Mouse (Mus musculus) thymus, postnatal 10 days (tissue): ENCODE measurements around the gene Ppp4c.

Source experiments
- DNase-seq, 2 experiments: peaks; one replicate each; pipeline ENCODE4 v3.0.0; 2021; ENCODE audit warnings: low spot score in 2 of 2

Gene Ppp4c

DNA sequence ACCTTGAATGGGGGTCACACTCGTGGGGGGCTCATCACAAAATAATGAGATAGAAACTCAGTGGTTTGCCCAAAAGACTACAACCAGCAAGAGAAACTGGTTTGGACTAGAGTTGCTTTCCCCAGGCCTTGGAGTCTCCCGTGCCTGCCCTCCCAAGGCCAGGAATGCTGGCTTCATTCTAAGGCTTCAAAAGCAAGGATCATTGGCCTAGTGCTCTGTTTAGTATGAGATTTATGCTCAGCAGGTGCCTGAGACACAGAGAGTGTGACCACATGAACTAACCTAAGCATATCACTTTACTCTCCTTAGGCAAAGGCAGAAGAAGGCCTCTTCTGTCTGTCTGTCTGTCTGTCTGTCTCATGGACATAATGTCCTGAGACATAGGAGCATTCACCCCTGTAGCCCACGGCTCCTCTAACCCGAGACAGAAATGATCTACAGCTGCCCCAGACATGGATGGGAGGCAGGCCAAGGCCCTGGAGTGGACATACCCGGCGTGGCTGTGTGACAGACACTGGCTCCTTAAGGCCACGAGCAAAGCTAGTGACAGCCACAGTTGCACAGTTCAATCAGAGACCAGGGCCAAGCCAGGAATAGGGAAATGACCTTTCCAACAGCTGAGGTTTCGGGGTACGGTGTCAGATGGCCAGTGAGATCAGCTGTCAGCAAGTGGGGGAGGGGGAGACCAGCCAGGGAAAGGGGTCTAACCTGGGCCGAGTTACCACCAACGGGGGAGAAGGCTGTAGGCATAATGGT lies 10.0 kb upstream of the Ppp4c start:
- DNase-seq = no peak

- no peak for DNase-seq
Measured at GRCm38 (mm10) chr7:126801057-126801422, 8.7 kb upstream of the Ppp4c start.

DNA sequence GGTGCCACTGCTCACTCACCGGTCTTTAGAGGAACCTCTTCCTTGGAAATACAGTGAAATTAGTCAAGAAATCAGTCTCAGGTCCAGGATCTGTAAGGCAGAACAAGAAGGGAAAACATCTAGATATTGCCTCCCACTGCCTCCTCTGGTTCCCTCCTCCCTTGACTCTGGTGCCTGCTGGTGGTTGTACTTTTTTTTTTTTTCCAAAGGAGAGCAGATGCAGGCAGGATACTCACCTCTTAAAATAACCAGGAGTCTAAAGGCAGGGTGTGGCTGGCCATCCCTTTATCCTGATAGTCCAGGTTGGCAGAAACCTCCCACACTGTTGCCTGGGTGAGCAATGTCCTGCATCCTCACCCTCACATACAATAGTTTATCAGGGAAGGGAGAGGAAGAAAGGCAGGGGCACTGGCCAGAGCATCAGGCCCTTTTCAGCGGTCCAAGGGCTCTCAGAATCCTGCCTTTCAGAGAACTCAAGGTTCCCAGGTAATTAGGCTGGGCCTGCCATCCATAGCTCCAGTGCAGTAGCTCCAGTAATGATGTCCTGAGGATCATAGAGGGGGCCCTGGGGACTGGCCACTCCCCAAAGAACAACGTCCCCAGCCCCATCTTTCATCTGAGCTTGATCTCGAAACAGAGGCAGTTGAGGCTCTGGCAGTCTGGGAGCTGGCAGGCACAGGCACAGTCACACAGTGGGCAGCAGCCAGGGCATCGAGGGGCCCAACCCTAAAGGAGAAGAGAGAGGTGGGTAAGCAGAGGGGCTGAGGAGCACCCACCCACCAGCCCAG lies 8.2 kb upstream of the Ppp4c start:
- DNase-seq = no peak

DNA sequence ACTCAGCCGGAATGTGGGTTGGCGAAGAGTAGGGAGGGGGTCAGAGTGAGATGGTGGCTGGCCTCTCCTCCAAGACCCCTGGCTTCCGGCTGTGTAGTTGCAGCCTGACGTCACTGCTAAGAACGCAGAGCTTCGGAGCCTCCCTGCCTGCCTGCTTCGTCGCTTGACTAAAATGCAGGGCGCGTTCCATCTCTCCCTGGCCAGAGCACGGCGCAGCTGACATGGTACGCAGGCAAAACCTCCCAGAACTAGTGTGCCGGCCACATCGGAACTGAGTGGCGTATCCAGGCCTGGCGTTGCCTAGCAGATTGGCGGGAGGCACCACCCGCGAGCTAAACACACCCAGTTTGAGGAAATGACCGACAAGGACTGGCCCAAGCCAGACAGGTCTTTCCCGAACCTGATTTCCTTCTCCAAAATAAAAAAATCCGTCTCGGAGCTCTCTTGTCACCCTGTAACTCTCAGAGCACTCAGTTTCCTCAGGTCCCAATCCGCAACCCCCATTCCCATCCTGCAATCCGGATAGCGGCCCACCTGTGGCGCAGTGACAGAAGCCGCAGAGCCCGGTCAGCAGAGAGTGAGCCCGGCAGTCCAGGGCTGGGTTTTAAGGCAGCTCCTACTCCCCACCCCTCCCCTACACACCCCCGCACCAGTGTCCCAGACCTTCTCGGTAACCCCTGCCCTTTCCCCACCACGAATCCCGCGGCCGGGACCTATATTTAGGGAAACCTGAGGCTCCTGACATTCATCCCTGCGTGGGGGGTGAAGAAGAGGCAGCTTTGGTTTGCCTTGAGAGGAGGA lies 7.4 kb upstream of the Ppp4c start:
- DNase-seq = peak in 1 of 2 experiments; percentile 30

DNA sequence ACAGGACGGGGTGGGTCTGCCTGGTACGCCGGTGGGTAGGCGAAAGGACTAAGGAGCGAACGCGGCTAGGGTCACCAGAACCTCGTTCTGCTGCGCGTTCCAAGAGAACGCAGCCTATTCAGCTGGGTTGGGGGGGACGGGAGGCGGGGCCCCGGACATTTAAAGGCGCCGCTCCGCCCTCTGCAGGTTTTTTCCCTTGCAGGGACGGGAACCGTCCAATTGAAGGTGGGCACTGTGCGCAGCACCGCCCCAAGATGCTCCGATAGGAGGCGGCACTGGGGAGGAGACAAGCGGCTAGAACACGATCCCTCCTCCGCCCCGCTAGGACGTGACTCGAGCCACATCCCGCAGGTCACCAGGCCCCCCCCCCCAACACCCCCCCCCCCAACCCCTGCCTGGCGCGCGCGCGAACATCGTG lies 6.8 kb upstream of the Ppp4c start:
- DNase-seq = peak; percentile 94 to 97

DNA sequence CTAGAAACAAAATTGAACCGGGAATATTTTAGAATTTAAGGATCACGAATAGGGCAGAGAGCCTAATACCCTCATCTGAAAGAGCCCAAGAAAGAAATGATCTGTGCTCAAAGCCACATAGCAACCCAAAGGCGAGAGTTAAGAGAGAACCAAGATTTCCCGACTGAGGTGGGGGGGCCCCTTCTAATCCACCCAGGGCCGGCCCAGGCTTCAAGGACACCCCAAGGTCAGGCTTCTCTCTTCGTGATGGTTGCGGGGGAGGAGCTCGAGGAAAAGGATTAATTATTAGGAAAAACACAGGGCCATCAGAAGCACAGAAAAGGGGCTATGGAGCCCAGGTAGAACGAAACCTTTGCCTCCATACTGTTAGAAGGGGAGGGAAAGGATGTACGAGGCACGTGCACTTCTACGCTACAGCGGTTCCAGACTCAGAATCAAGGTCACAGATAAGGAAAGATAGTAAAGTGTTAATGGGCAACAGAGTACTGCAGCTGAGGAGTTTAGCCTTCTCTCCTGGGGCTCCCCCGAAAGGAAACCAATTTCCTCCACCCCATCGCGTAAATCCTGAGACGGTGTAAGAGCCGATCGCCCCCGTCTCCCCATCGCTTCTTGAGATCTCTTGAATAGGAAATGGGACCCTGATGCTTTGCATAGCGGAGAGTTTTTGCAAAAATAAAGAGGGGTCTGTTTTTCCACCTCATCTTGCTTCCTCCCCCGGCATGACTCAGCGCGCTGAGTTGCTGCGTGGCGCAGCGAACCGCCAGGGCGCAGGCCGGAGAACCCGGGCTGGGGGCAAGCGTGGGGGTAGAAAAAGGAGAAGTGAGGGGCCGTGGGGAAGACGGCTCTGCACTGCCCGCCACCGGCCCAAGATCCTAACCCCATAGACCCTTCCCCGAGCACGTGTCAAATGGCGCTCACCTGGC lies 6.1 kb upstream of the Ppp4c start:
- DNase-seq = peak in 1 of 2 experiments; percentile 51

DNA sequence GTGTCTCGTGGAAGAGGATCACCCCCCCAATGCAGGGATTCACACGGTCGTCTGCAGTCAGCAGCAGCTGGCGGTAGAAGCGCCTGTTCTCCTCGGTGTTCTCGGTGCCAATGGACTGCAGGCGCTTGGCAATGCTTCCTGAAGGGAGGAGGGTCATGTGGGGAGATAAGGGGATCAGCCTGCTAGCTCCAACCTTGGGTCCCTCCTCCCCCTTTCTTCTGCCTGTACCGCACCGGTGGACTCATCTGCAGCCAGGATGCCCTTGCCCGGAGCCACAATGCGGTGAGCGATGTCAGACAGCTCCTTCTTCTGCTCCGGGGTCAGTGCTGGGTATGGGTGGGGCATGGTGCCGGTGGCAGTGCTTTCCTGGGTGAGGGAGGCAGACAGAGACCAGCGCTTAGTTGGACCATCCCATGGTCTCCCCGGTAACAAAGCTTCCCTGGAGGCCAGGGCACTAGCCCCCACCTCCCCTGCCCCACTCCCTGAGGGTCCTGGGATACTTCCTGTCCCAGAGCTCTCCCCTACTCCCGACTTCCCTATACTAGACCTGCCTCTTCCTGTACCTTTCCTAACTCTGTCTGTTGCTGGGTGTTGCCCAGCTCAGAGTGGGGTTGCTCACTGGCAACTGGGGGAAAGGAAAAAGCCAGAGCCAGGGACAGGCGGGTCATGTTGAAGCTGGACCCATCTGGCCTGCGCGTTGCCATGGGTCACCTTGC lies 5.3 kb upstream of the Ppp4c start, which contains the start of gene Fam57b:
Gene Fam57b (plus strand): TSS at position 258 of the 716 bp plus-strand sequence.
- DNase-seq = no peak

DNA sequence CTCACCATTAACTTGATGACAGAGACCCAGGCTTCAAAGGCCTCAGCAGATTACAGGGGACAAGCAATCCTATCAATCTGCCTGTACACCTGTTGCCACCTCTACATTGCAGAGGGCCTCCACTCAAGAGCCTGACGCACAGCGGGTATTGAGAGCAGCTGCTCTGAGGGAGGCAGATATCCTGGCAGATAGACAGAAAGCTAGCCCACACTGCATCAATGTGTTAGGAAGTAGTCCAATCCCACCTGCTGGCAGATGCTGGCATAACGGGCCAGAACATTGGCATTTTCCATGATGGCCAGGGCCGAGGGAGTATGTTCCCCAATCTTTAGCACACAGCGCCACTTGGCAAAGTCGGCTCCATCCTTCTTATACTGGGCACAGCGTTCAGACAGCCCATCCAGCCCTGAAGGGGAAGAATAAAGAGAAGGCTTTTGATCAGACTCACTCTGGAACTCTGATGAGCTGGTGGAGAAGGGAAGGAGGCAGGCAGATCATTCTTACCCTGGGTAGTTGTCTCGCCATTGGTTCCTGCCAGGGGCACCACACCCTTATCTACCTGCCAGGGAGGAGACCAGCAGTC lies 4.1 kb upstream of the Ppp4c start:
- peak; percentile 16 to 44 for DNase-seq

DNA sequence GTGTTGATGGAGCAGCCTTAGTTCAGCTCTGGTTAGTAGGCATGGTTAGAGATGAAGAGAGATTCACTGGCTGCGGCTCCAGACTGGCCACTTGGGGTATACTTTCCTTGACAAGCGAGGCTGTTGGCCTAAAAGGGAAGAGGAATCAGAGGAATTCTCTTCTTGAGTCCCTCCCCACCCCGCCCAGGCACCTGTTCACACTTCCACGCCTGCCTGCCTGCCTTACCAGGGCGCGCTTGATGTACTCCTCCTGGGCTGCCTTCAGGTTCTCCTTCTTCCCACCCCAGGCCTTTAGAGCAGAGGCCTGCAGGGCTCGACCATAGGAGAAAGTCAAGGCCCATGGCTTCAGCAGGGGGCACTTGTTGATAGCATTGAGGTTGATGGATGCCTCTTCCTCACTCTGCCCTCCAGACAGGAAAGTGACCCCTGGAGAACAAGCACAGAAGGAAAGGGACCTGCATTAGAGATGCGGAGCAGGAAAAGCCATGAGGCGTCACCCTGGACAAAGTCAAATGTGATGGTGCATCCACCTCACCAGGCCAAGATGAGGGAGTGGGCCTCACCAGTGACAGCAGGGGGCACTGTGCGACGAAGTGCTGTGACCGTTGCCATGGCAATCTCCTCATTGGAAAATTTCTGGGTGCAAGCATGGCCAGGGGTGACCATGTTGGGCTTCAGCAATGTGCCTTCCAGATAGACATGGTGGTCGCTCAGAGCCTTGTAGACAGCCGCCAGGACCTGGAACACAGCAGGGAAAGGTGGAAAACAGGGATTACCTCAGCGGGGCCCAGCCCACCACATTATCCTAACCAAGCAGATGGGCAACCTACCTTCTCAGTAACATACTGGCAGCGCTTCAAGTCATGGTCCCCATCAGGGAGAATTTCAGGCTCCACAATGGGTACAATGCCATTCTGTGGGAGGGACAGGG lies 3.4 kb upstream of the Ppp4c start:
- no peak for DNase-seq

DNA sequence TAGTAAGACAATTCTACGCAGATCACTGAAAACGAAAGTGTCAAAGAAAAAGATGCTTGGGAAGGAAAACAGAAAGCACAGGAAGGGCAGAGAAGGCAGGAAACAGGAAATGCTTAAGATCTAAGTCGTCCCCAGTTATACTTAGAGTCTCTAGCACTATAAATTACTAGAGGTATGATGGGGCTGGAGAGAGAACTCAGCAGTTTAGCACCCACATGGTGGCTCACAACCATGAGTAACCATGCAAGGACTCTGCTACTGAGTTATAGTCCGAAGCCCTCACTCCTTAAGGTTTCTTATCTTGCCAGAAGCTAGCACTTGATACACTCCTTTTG lies 1.9 kb upstream of the Ppp4c start:
- no peak for DNase-seq

DNA sequence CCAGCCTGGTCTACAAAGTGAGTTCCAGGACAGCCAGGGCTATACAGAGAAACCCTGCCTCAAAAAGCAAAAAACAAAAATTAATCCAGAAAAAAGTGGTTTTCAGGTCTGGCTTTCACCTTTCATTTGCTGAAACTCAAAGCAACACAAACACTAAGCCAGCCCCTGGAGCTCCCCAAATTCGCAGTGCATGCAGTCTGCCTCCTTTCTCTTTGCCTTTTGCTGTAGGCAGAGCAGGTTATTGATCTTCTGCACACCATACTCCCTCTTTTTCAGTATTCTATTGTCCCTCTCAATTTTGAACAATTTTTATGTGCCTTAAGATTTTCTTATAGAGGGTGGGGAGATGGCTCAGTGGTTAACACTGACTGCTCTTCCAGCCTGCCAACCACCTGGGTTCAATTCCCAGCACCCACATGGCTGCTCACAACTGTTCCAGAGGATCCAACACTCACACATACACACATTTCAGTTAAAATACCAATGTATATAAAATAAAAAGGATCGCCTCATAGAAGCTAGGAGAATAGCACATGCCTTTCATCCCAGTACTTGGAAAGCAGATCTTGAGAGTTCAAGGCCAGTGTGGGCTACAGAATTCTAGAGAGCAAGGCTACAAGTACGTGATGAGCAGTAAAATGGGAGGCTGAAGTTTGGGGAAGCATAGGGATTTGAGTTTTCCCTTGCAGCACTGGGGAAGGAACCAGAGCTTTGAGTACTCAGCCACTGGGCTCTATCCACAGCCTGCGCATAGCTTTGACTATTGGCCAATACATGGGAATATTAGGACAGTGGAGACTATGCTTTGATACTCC lies 1.4 kb upstream of the Ppp4c start:
- DNase-seq = no peak

DNA sequence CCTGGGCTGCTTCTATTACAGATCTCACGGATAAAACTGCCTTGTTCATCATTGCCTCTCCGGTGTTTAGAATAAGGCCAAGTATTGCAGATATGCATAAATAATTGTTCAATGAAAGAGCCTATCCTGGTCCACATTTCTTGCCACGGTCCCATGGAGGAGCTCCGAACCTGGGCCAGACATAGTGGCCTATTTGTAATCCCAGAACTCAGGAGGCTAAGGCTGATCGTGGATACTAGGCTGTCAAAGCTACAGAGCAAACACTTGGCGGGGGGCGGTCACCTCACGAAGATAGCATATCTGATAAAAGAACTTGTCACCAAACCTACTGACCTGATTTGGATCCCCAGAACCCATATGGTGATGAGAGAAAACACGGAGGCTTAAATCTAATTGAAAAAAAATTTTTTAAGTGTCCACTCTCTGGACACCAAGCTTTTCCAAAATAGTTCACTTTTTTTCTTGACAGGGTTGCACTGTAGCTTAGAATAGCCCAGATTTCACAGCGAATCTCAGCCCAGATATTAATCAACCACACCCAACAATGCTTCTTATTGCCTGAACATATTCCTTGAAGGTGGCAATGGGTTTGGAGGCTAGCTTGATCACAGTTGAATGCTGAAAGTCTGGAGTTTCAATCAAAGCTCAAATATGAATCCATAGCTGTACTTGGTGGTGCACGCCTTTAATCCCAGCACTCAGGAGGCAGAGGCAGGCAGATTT lies 586 bp upstream of the Ppp4c start:
- DNase-seq = peak in 1 of 2 experiments; percentile 14

DNA sequence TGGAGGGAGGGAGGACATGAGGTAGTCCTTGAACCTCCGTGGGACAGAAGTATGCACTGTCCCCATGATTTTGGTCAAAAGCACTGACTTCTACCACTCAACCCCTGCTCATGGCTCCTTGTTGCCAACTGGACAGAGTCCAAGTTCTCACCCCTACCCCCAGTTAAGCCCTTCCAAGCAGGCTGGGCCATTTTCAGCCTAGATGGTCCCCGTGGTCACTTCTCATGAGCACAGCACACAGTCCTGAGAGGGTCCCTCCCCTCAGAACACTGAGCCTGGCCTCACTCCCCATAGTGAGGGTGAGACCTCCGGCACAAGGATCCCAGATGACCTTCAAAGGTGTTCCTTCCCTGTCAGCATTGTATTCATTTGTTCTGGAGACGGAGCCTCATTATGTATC lies 3.2 kb downstream of the Ppp4c start:
- DNase-seq = no peak

DNA sequence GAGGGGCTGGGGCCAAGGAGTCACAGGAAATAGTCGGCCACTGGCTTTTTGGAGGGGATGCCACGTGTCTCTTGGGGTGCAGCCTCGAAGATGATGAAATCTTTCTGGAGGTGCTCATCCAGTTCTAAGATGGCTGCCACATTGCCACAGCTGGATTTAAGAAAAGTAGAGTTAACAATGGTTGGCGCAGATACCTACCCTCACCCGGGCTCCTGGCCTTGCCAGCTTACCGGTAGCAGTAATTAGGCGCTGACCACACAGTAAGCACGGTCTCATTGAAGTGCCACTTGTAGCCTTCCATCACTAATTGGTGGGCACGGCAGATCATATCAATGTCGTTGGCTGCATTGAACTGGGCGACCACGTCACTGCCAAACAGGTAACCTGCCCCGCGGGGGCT lies 6.2 kb downstream of the Ppp4c start:
- DNase-seq = no peak

GRCm38 (mm10) chr7:126785056-126785455 lies 7.2 kb downstream of the Ppp4c start:
- no peak for DNase-seq

DNA sequence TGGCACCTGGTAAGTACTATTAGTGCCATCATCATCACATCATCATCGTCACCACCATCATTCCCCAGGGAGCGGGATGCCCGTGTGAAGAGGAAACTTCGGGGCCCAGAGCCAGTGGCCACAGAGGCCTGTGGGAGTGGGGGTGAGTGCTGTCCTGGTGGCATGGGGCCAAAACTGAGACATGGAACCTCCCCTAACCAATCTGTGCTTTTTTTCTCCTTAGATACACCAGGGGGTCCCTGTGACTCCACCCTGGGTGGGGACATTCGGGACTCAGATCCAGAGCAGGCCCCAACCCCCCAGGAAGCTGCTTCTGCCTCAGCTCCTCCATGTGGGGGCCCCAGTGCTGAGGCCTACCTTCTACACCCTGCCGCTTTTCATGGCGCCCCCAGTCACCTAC lies 7.8 kb downstream of the Ppp4c start:
- DNase-seq = no peak

- DNase-seq = no peak
Measured at GRCm38 (mm10) chr7:126782693-126783092, 9.6 kb downstream of the Ppp4c start.
